Mouse (Mus musculus) urinary bladder, adult 2 months (tissue): ENCODE measurements around the gene Cnot1. TPM values are rescaled to one million over a fixed set of nuclear protein-coding genes. Genes with fewer than 3 reads are reported as not detected.
"Not testable (repeated sequence)": the region's sequence is repeated elsewhere in the genome, so short reads cannot be mapped to it uniquely, and the experiment has no call there.

Experiments used
- DNase-seq: peaks from one replicate; pipeline ENCODE4 v3.0.0; 2022; ENCODE audit warnings: low spot score
- polyA plus RNA-seq: library from polyadenylated mRNA; depleted of rRNA; stranded (reverse); fragments of >200 nt; gene quantifications from 2 replicates; pipeline ENCODE4 v1.2.3, GENCODE M21; 2012; rRNA removed

Cnot1 gene
- polyA plus RNA-seq: 52.5 and 62.5 TPM in 2 replicates

- peak; percentile 92 for DNase-seq
Observed at GRCm38 (mm10) chr8:95807331-95807843, at the start of gene Cnot1. TSS of gene Cnot1 (minus strand) at chr8:95807464.

GRCm38 (mm10) chr8:95854174-95854573 is 46.9 kb upstream of the Cnot1 start:
- DNase-seq: no peak

- peak; percentile 52 for DNase-seq
Observed at GRCm38 (mm10) chr8:95853102-95853843, 46.0 kb upstream of the Cnot1 start, which contains the start of gene Slc38a7. TSS of gene Slc38a7 (minus strand) at chr8:95853539.

- DNase-seq: no peak
Observed at GRCm38 (mm10) chr8:95852290-95852689, 45.0 kb upstream of the Cnot1 start.

GRCm38 (mm10) chr8:95850326-95850725 is 43.1 kb upstream of the Cnot1 start:
- no peak for DNase-seq

GRCm38 (mm10) chr8:95848734-95849464 is 41.6 kb upstream of the Cnot1 start:
- no peak for DNase-seq

- DNase-seq: no peak
Observed at GRCm38 (mm10) chr8:95848061-95848551, 40.8 kb upstream of the Cnot1 start.

- DNase-seq: no peak
Observed at GRCm38 (mm10) chr8:95845026-95845425, 37.8 kb upstream of the Cnot1 start.

GRCm38 (mm10) chr8:95843968-95844367 is 36.7 kb upstream of the Cnot1 start:
- no peak for DNase-seq

GRCm38 (mm10) chr8:95841436-95841835 is 34.2 kb upstream of the Cnot1 start:
- no peak for DNase-seq

GRCm38 (mm10) chr8:95839289-95839688 is 32.0 kb upstream of the Cnot1 start:
- DNase-seq: no peak

GRCm38 (mm10) chr8:95837266-95837665 is 30.0 kb upstream of the Cnot1 start:
- no peak for DNase-seq

GRCm38 (mm10) chr8:95835891-95836290 is 28.6 kb upstream of the Cnot1 start:
- no peak for DNase-seq

GRCm38 (mm10) chr8:95833435-95833984 is 26.2 kb upstream of the Cnot1 start:
- DNase-seq: no peak

GRCm38 (mm10) chr8:95832603-95833434 is 25.6 kb upstream of the Cnot1 start:
- peak; percentile 52 for DNase-seq

GRCm38 (mm10) chr8:95830144-95830543 is 22.9 kb upstream of the Cnot1 start:
- DNase-seq: no peak

- DNase-seq: not testable (repeated sequence)
Observed at GRCm38 (mm10) chr8:95825162-95825561, 17.9 kb upstream of the Cnot1 start, which contains the start of gene Sap18b. TSS of gene Sap18b (plus strand) at chr8:95825346.

- DNase-seq: no peak
Observed at GRCm38 (mm10) chr8:95822699-95823098, 15.4 kb upstream of the Cnot1 start.

GRCm38 (mm10) chr8:95822096-95822495 is 14.8 kb upstream of the Cnot1 start:
- no peak for DNase-seq

GRCm38 (mm10) chr8:95821266-95821665 is 14.0 kb upstream of the Cnot1 start:
- no peak for DNase-seq

GRCm38 (mm10) chr8:95818211-95818610 is 10.9 kb upstream of the Cnot1 start:
- no peak for DNase-seq
